Mouse (Mus musculus) embryonic facial prominence, embryonic 11.5 days (tissue): ENCODE results near the gene Prkn. TPM values are rescaled to one million over a fixed set of nuclear protein-coding genes. Genes with fewer than 3 reads are reported as not detected.

ENCODE experiments used
- ATAC-seq: fragments of 200-750 bp; cut with Nextera tagmentation; replicated peaks from 2 replicates; pipeline ENCODE4 v1.8.0; 2017; ENCODE audit warnings: low read depth; ENCODE audit not compliant: insufficient number of reproducible peaks, low FRiP score, low TSS enrichment
- DNase-seq: peaks from one replicate; pipeline ENCODE4 v3.0.0-alpha.2; 2015; ENCODE audit warnings: low spot score
- H3K27ac ChIP-seq: fragments of 300-500 bp; sonication (generic); replicated peaks from 2 replicates; pipeline ENCODE4 v1.5.1; 2014; ENCODE audit warnings: mild to moderate bottlenecking, low read depth, low read length, control low read depth
- H3K27me3 ChIP-seq: fragments of 300-500 bp; sonication (generic); 2 replicates; pipeline ENCODE4 v1.6.1; 2014; ENCODE audit warnings: mild to moderate bottlenecking, low read length, moderate library complexity, mixed read lengths; ENCODE audit not compliant: control insufficient read depth, insufficient read depth
- H3K36me3 ChIP-seq: fragments of 300-500 bp; sonication (generic); replicated peaks from 2 replicates; pipeline ENCODE4 v1.6.1; 2014; ENCODE audit warnings: low read depth, mild to moderate bottlenecking, low read length, moderate library complexity, mixed read lengths; ENCODE audit not compliant: control insufficient read depth, insufficient read depth
- H3K4me1 ChIP-seq: fragments of 300-500 bp; sonication (generic); 2 replicates; pipeline ENCODE4 v1.6.1; 2014; ENCODE audit warnings: low read length, mixed read lengths; ENCODE audit not compliant: control insufficient read depth, insufficient read depth
- H3K4me2 ChIP-seq: fragments of 300-500 bp; sonication (generic); 2 replicates; pipeline ENCODE4 v1.6.1; 2014; ENCODE audit warnings: low read depth, mild to moderate bottlenecking, control low read depth, low read length, moderate library complexity
- H3K4me3 ChIP-seq: fragments of 300-500 bp; sonication (generic); 2 replicates; pipeline ENCODE4 v1.5.1; 2014; ENCODE audit warnings: low read depth, low read length, control low read depth
- H3K9ac ChIP-seq: fragments of 300-500 bp; sonication (generic); replicated peaks from 2 replicates; pipeline ENCODE4 v1.6.1; 2014; ENCODE audit warnings: mild to moderate bottlenecking, control low read depth, low read length
- H3K9me3 ChIP-seq: fragments of 300-500 bp; sonication (generic); replicated peaks from 2 replicates; pipeline ENCODE4 v1.6.1; 2016; ENCODE audit warnings: mild to moderate bottlenecking, low read length, inconsistent platforms, mixed read lengths; ENCODE audit not compliant: control insufficient read depth
- WGBS: fragments of 180-500 bp; shearing (Covaris S2); extraction: QIAGEN DNeasy Blood & Tissue Kit; methylation state at CpG from one replicate; pipeline ENCODE4 v1.1.7; 2014; 5-methylcytosine and 5-hydroxymethylcytosine counted together
- polyA plus RNA-seq: library from polyadenylated mRNA; unstranded; fragments of >200 nt; fragmentation: Nextera tagmentation; extraction: Ambion mirVana; gene quantifications from 2 replicates; pipeline ENCODE4 v1.2.1, GENCODE M21; 2014

Prkn gene
- polyA plus RNA-seq, 1 experiment from 2014 or later: 0.97 TPM

GRCm38 (mm10) chr17:11680456-11680855 lies 840.3 kb downstream of the Prkn start:
- 85% methylated on average over 9 of the region's 9 CpGs for WGBS
- ATAC-seq (no peak), DNase-seq (no peak)
- no peak overlapping the region for H3K27ac ChIP-seq
- no peaks in the 10 kb centered on the region for H3K4me1 ChIP-seq
- no peak overlapping the region for H3K4me2 ChIP-seq
- no peaks in the 10 kb centered on the region for H3K27me3 ChIP-seq
- no peak overlapping the region for H3K4me3 ChIP-seq
- no peak overlapping the region for H3K9ac ChIP-seq
- H3K36me3 ChIP-seq: no peaks in the 10 kb centered on the region
- H3K9me3 ChIP-seq: no peaks in the 10 kb centered on the region

- ATAC-seq: no peak
- Histone ChIP-seq H3K36me3 (no peaks in the 10 kb centered on the region), H3K4me2 (no peak overlapping the region), H3K9ac (no peak overlapping the region), H3K27ac (no peak overlapping the region), H3K9me3 (no peaks in the 10 kb centered on the region), H3K4me3 (no peak overlapping the region), H3K27me3 (no peaks in the 10 kb centered on the region), H3K4me1 (no peaks in the 10 kb centered on the region)
- 56% methylated on average over 11 of the region's 11 CpGs for WGBS
- no peak for DNase-seq
These were observed 841.7 kb downstream of the Prkn start for GRCm38 (mm10) chr17:11681825-11682372.

GRCm38 (mm10) chr17:11705005-11705404 lies 864.8 kb downstream of the Prkn start:
- WGBS: 86% methylated on average over 4 of the region's 4 CpGs

GRCm38 (mm10) chr17:11705761-11706160 lies 865.6 kb downstream of the Prkn start:
- Histone ChIP-seq H3K27me3 (no peaks in the 10 kb centered on the region), H3K9me3 (no peaks in the 10 kb centered on the region), H3K4me3 (no peak overlapping the region), H3K36me3 (no peaks in the 10 kb centered on the region), H3K4me1 (no peaks in the 10 kb centered on the region), H3K4me2 (no peak overlapping the region), H3K9ac (no peak overlapping the region), H3K27ac (no peak overlapping the region)
- WGBS: 89% methylated on average over 9 of the region's 9 CpGs
- DNase-seq (no peak), ATAC-seq (no peak)

More at GRCm38 (mm10) chr17:11705005-11705404, 864.8 kb downstream of the Prkn start:
- Histone ChIP-seq H3K9me3 (no peaks in the 10 kb centered on the region), H3K9ac (no peak overlapping the region), H3K4me3 (no peak overlapping the region), H3K27ac (no peak overlapping the region), H3K4me1 (no peaks in the 10 kb centered on the region), H3K36me3 (no peaks in the 10 kb centered on the region), H3K4me2 (no peak overlapping the region), H3K27me3 (no peaks in the 10 kb centered on the region)
- ATAC-seq: no peak
- no peak for DNase-seq

GRCm38 (mm10) chr17:11712066-11712465 lies 871.9 kb downstream of the Prkn start:
- H3K27me3 ChIP-seq: no peaks in the 10 kb centered on the region
- no peak overlapping the region for H3K9ac ChIP-seq
- DNase-seq: no peak
- ATAC-seq: no peak
- no peak overlapping the region for H3K4me3 ChIP-seq
- no peak overlapping the region for H3K27ac ChIP-seq
- H3K36me3 ChIP-seq: no peaks in the 10 kb centered on the region
- WGBS: 81% methylated on average over 4 of the region's 4 CpGs
- no peak overlapping the region for H3K4me2 ChIP-seq
- no peaks in the 10 kb centered on the region for H3K9me3 ChIP-seq
- no peaks in the 10 kb centered on the region for H3K4me1 ChIP-seq

- Histone ChIP-seq H3K9me3 (no peaks in the 10 kb centered on the region), H3K4me2 (no peak overlapping the region), H3K4me1 (no peaks in the 10 kb centered on the region), H3K36me3 (no peaks in the 10 kb centered on the region), H3K9ac (no peak overlapping the region), H3K4me3 (no peak overlapping the region), H3K27me3 (no peaks in the 10 kb centered on the region), H3K27ac (no peak overlapping the region)
- no peak for DNase-seq
- ATAC-seq: no peak
- 94% methylated on average over 6 of the region's 6 CpGs for WGBS
These were observed 879.6 kb downstream of the Prkn start for GRCm38 (mm10) chr17:11719801-11720200.

GRCm38 (mm10) chr17:11721906-11722305 lies 881.7 kb downstream of the Prkn start:
- H3K36me3 ChIP-seq: no peaks in the 10 kb centered on the region
- no peak overlapping the region for H3K9ac ChIP-seq
- H3K9me3 ChIP-seq: no peaks in the 10 kb centered on the region
- no peak for DNase-seq
- no peak overlapping the region for H3K4me3 ChIP-seq
- ATAC-seq: no peak
- no peak overlapping the region for H3K27ac ChIP-seq
- WGBS: 41% methylated on average over 5 of the region's 5 CpGs
- H3K4me1 ChIP-seq: no peaks in the 10 kb centered on the region
- no peaks in the 10 kb centered on the region for H3K27me3 ChIP-seq
- no peak overlapping the region for H3K4me2 ChIP-seq

- WGBS: 78% methylated on average over 1 of the region's 1 CpGs
- no peaks in the 10 kb centered on the region for H3K4me1 ChIP-seq
These were observed 882.3 kb downstream of the Prkn start for GRCm38 (mm10) chr17:11722478-11722877.

More at GRCm38 (mm10) chr17:11722478-11722877, 882.3 kb downstream of the Prkn start:
- DNase-seq: no peak
- Histone ChIP-seq H3K36me3 (no peaks in the 10 kb centered on the region), H3K4me2 (no peak overlapping the region), H3K9ac (no peak overlapping the region), H3K9me3 (no peaks in the 10 kb centered on the region), H3K27ac (no peak overlapping the region), H3K27me3 (no peaks in the 10 kb centered on the region), H3K4me3 (no peak overlapping the region)
- ATAC-seq: no peak
